Mouse (Mus musculus) midbrain, embryonic 12.5 days (tissue): ENCODE data around the gene Aup1. TPM values are rescaled to one million over a fixed set of nuclear protein-coding genes. Genes with fewer than 3 reads are reported as not detected.

Experiments
- ATAC-seq: fragments of 200-750 bp; cut with Nextera tagmentation; 2 replicates; pipeline ENCODE4 v1.8.0; 2017; ENCODE audit warnings: low read depth, moderate TSS enrichment, moderate library complexity; ENCODE audit not compliant: low FRiP score
- H3K27ac ChIP-seq: fragments of 300-500 bp; sonication (generic); replicated peaks from 2 replicates; pipeline ENCODE4 v1.5.1; 2016; ENCODE audit warnings: mild to moderate bottlenecking
- H3K27me3 ChIP-seq: fragments of 300-500 bp; sonication (generic); 2 replicates; pipeline ENCODE4 v1.6.1; 2016; ENCODE audit warnings: mild to moderate bottlenecking
- H3K36me3 ChIP-seq: fragments of 300-500 bp; sonication (generic); 2 replicates; pipeline ENCODE4 v1.6.1; 2016
- H3K4me1 ChIP-seq: fragments of 300-500 bp; sonication (generic); 2 replicates; pipeline ENCODE4 v1.6.1; 2016
- H3K4me2 ChIP-seq: fragments of 300-500 bp; sonication (generic); replicated peaks from 2 replicates; pipeline ENCODE4 v1.6.1; 2016; ENCODE audit warnings: mild to moderate bottlenecking, moderate library complexity
- H3K4me3 ChIP-seq: fragments of 300-500 bp; sonication (generic); 2 replicates; pipeline ENCODE4 v1.5.1; 2016; ENCODE audit warnings: mild to moderate bottlenecking
- H3K9ac ChIP-seq: fragments of 300-500 bp; sonication (generic); replicated peaks from 2 replicates; pipeline ENCODE4 v1.6.1; 2016; ENCODE audit warnings: mild to moderate bottlenecking, moderate library complexity
- H3K9me3 ChIP-seq: fragments of 300-500 bp; sonication (generic); 2 replicates; pipeline ENCODE4 v1.6.1; 2016; ENCODE audit warnings: mild to moderate bottlenecking
- WGBS: fragments of 180-500 bp; shearing (Covaris S2); methylation state at CpG from one replicate; pipeline ENCODE4 v1.1.7; 2016; 5-methylcytosine and 5-hydroxymethylcytosine counted together
- polyA plus RNA-seq: library from polyadenylated mRNA; unstranded; fragments of >200 nt; fragmentation: Nextera tagmentation; extraction: Ambion mirVana; gene quantifications from 2 replicates; pipeline ENCODE4 v1.2.1, GENCODE M21; 2016

Aup1 gene
- 150 and 159 TPM in 2 replicates for polyA plus RNA-seq

DNA sequence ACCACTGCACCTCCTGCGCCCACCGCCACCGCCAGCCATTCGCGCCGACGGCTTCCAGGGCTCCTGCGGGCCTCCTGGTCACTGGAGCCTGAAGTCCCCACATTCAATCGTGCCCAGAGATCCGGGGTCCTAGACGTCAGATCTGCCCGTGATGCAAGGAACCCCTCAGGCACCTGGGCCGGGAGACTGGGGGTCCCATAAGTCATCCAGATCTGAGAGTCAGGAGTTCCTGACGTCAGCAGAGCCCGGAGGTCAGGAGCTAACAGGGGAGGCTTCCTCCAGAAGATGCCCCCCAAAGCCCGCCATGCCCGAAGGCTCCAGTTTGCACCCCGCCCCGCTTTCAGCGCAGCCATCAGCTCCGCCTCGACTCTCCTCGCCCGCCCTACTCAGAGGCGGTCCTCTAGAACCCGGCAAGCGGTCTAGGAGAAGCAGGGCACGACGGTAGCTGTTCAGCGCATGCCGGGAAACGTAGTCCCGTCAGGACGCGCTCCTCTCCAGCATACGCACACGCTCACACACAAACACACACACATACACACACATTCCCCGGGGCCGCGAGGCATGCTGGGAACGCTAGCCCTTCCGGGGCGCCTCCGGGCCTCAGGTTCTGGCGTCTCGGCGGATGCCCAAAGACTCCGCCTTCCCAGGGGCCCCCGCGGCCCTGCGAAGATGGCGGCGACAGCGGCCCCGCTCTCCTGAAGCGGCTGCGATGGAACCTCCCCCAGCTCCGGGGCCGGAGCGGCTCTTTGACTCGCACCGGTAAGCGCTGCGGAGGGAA lies at the start of gene Aup1:
TSS of gene Aup1 (plus strand) at position 448 of the 778 bp plus-strand sequence.
- Histone ChIP-seq H3K36me3 (peaks cover 34% of the 10 kb centered on the region), H3K9me3 (no peaks in the 10 kb centered on the region), H3K9ac (peak within 1 kb of the TSS; percentile 77), H3K4me3 (peak within 1 kb of the TSS; percentile 65), H3K27ac (peak within 1 kb of the TSS; percentile 83), H3K4me1 (peaks cover 26% of the 10 kb centered on the region), H3K4me2 (peak within 1 kb of the TSS; percentile 92), H3K27me3 (peaks cover 1% of the 10 kb centered on the region; the same call in 1 of the 2 replicates)
- WGBS, result 1% methylated on average over 64 of the region's 64 CpGs
- ATAC-seq, result peak; percentile 98

DNA sequence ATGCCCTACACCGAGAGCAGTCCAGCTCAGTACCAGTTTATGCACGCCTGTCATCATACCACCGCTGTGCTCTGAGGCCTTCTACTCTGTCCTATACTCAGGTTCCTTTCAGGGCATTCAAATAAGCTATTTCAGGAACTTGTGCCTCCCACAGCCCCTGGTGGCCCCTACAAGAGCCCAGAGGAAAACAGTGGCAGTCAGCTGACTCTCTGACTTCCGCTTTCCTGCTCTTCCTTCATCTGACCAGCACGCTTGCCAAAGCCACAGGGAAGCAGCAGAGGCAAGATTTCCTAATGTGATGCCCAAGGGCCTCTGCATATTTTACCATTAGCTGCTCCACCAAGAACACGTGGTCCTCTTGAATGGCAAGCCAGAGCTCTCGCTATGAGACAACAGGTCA lies 49.4 kb upstream of the Aup1 start:
- H3K9me3 ChIP-seq, result no peaks in the 10 kb centered on the region
- no peaks in the 10 kb centered on the region for H3K36me3 ChIP-seq
- no peak overlapping the region for H3K4me3 ChIP-seq
- no peak overlapping the region for H3K27ac ChIP-seq
- 66% methylated on average over 7 of the region's 7 CpGs for WGBS
- H3K9ac ChIP-seq, result no peak overlapping the region
- no peak for ATAC-seq
- H3K4me2 ChIP-seq, result no peak overlapping the region
- H3K27me3 ChIP-seq, result no peaks in the 10 kb centered on the region
- H3K4me1 ChIP-seq, result no peaks in the 10 kb centered on the region

DNA sequence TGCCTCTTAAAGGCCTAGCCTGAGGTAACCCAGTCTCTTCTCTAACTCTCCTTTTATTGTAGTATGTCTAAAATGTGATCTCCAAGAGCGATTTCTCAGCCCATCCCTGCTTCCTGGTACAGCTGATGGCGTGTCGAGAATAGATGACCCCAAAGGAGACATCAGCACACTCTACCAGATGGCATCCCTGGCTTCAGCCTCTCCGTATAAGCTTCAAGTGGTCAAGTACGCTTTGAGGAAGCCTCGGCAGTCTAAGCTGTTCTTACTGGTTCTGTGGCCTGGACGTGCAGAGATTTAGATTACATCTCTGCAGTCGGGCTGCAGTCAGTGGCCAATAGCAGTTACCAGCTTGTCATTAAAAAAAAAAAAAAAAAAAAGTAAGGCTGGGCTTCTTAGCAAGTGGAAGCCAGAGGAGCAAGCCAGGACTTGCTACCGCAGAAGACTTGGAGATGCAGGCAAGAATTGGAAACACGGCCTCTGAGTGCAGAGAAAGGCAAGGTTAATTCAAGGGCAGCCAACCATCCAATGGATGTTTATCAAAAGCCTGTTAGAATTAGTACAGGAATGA lies 48.8 kb upstream of the Aup1 start:
- no peaks in the 10 kb centered on the region for H3K9me3 ChIP-seq
- H3K9ac ChIP-seq, result no peak overlapping the region
- H3K4me1 ChIP-seq, result no peaks in the 10 kb centered on the region
- H3K27me3 ChIP-seq, result no peaks in the 10 kb centered on the region
- no peaks in the 10 kb centered on the region for H3K36me3 ChIP-seq
- 87% methylated on average over 10 of the region's 10 CpGs for WGBS
- H3K4me2 ChIP-seq, result no peak overlapping the region
- H3K4me3 ChIP-seq, result no peak overlapping the region
- no peak overlapping the region for H3K27ac ChIP-seq
- no peak for ATAC-seq

DNA sequence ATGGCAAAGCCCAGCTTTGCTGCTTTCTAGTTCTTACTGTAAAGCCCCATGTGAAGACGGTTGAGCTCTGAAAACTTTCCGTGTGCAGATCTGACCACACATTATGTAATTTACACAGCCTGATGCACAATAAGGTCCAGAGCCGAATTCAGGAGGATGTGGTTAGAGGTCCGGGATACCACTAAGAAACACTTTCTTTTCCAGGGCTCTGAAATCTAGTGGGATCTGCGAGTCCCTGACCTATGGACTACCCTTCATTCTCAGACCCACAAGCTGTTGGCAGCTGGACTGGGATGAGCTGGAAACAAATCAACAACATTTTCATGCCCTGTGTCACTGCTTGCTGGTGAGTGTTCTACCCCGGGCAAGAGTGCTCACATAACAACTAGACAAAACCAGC lies 48.2 kb upstream of the Aup1 start:
- no peak overlapping the region for H3K4me3 ChIP-seq
- no peaks in the 10 kb centered on the region for H3K4me1 ChIP-seq
- 90% methylated on average over 6 of the region's 6 CpGs for WGBS
- ATAC-seq, result no peak
- H3K9ac ChIP-seq, result no peak overlapping the region
- no peaks in the 10 kb centered on the region for H3K27me3 ChIP-seq
- no peak overlapping the region for H3K27ac ChIP-seq
- H3K4me2 ChIP-seq, result no peak overlapping the region
- no peaks in the 10 kb centered on the region for H3K9me3 ChIP-seq
- H3K36me3 ChIP-seq, result no peaks in the 10 kb centered on the region

DNA sequence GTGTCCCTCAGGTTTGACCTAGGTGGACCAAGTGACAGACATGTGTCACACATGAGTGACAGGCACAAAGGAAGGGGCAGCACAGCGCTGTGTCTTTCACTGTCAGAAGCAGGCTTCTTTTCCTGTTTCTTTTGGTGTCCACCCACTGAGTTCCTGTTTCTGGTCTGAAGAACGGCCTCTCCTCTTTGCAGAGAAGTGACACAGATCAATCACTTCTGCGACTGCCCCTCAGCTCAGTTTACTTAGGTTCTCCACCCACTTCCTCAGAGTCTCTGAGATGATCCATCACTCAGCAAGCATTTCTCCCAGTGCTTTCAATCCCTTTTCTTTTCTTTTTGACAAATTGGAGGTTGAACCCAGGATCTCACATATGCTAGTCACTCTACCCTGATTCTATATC lies 45.7 kb upstream of the Aup1 start:
- no peak for ATAC-seq
- WGBS, result 83% methylated on average over 3 of the region's 3 CpGs

DNA sequence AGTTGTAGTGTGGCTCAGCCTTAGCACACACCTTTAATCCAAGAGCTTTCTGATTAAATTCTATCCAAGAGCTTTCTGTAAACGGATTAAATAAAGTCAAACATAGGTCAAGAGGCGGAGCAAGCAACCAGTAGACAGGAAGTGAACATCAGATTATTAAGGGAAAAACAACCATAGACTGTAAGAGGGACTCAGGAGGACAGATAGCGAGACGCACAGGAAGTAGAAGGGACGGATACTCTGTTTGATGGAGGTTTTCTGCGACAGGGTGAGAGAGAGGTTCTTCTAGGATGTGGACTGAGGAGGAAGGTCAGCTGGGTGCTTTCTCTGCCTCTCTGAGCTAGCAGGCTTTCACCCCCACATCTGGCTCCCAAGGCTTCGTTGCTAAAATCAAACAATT lies 44.3 kb upstream of the Aup1 start:
- no peaks in the 10 kb centered on the region for H3K4me1 ChIP-seq
- WGBS, result 70% methylated on average over 7 of the region's 7 CpGs
- H3K4me2 ChIP-seq, result no peak overlapping the region
- no peaks in the 10 kb centered on the region for H3K27me3 ChIP-seq
- H3K9ac ChIP-seq, result no peak overlapping the region
- no peak overlapping the region for H3K27ac ChIP-seq
- H3K4me3 ChIP-seq, result no peak overlapping the region
- no peaks in the 10 kb centered on the region for H3K36me3 ChIP-seq
- no peak for ATAC-seq
- H3K9me3 ChIP-seq, result no peaks in the 10 kb centered on the region

More for the DNA sequence above, 45.7 kb upstream of the Aup1 start:
- H3K4me1 ChIP-seq, result no peaks in the 10 kb centered on the region
- H3K9ac ChIP-seq, result no peak overlapping the region
- no peak overlapping the region for H3K27ac ChIP-seq
- H3K9me3 ChIP-seq, result no peaks in the 10 kb centered on the region
- H3K36me3 ChIP-seq, result no peaks in the 10 kb centered on the region
- H3K27me3 ChIP-seq, result no peaks in the 10 kb centered on the region
- H3K4me3 ChIP-seq, result no peak overlapping the region
- H3K4me2 ChIP-seq, result no peak overlapping the region

DNA sequence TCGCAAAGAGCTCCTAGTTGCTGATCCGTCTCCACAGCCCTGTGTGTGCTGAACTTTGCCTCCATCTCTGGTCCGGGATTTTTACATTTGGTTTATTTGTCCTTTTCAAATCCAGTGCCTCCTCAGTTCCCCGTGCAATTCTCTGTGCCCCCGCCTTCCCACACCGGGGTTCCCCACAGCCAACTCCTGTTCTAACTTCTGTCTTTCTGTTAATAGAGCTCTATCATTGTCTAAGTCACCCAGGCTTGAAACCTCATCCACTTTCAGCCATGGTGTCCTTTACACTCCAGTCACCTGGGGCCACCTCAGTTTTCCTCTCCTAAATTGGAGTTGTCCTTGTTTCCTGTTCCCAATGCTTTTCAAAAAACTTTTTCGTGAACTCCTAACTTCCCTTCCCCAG lies 43.1 kb upstream of the Aup1 start:
- no peaks in the 10 kb centered on the region for H3K27me3 ChIP-seq
- 86% methylated on average over 7 of the region's 7 CpGs for WGBS
- no peak overlapping the region for H3K27ac ChIP-seq
- H3K36me3 ChIP-seq, result no peaks in the 10 kb centered on the region
- H3K9ac ChIP-seq, result no peak overlapping the region
- no peak for ATAC-seq
- H3K9me3 ChIP-seq, result no peaks in the 10 kb centered on the region
- no peaks in the 10 kb centered on the region for H3K4me1 ChIP-seq
- H3K4me2 ChIP-seq, result no peak overlapping the region
- H3K4me3 ChIP-seq, result no peak overlapping the region

DNA sequence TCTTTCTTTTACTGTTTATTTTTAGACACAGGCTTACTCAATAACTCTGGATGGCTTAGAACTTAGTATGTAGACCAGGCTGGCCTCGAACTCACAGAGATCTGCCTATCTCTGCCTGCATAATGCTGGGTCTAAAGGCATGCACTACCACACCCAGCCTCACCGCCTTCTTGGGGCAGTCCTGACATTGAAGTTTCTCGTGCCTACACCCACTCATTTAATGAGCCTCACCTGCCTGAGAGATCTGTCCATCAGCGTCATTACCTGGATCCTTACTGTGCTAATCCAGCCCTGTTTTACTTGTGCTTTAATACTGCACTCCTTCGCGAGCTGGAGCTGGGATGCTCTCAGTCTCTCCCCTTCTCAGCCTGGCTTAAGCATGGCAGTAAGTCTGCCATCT lies 42.6 kb upstream of the Aup1 start:
- no peak overlapping the region for H3K9ac ChIP-seq
- no peaks in the 10 kb centered on the region for H3K36me3 ChIP-seq
- WGBS, result 71% methylated on average over 6 of the region's 6 CpGs
- no peak overlapping the region for H3K4me2 ChIP-seq
- ATAC-seq, result no peak
- no peaks in the 10 kb centered on the region for H3K27me3 ChIP-seq
- H3K4me1 ChIP-seq, result no peaks in the 10 kb centered on the region
- no peak overlapping the region for H3K4me3 ChIP-seq
- no peaks in the 10 kb centered on the region for H3K9me3 ChIP-seq
- H3K27ac ChIP-seq, result no peak overlapping the region

DNA sequence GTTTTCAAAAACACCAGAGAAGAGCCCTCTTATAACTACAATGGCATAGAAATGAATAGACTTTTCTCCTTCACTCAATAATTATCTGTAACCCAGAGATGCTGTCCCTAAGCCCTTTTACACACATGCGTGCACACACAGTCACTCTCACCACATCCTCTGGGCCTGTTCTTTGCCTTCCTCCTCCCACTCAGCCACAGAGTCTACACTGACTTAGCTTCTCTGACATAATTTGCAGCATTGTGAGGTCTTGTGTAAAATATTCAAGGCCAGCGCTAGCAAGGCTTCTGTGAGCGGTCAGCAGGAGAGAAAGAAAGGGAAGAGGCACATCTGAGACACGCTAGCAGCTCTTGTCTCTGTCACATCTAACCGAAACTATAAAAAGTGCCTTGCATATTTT lies 40.9 kb upstream of the Aup1 start:
- Histone ChIP-seq H3K27me3 (no peaks in the 10 kb centered on the region), H3K4me3 (no peak overlapping the region), H3K9me3 (no peaks in the 10 kb centered on the region), H3K27ac (no peak overlapping the region), H3K4me2 (no peak overlapping the region), H3K4me1 (no peaks in the 10 kb centered on the region), H3K36me3 (no peaks in the 10 kb centered on the region), H3K9ac (no peak overlapping the region)
- 77% methylated on average over 5 of the region's 5 CpGs for WGBS
- ATAC-seq, result no peak

DNA sequence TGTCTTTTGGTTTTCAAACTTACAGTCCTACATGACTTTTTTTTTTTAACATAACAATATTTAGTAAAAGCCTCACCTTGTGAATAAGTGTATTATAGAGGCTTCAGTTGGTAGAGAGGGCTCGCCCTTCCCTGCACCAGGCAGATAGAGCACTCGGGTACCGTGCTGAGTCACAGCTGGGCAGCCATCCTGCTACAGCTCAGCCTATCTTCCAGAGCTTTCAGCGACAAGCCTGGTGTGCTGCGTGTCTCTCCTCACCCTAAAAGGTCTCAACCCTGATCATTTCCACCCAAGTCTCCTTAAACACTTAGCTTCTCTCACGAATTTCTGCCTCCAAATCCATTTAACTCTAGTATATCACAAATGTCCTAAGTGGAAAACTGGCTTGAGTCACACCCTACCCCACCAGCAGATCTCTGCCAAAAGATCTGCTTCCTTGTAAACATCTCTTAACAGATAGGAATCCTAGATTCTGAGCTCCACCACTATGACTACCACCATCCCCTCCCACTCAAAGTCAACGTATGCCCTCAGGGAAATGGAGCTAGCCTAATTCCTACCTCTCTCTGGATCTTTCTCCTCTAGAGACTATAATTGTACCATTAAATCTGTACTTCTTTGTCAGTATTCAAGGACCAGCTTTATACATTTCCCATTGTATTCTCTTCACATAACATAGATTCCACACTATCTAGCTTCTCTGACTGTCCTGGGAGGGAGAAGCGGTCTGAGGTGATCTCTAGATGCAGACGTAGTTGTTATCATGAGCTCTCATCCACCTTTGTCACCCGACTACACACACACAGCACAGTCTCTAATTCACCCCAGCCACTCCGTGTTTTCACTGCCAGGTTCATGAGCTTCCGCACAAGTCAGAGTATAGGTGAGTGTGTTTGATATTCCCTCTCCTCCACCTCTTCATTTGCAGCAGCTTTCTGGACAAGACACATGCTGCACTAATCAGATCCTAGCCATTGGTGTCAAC lies 39.5 kb upstream of the Aup1 start:
- H3K4me1 ChIP-seq, result no peaks in the 10 kb centered on the region
- WGBS, result 78% methylated on average over 12 of the region's 12 CpGs
- no peak for ATAC-seq
- no peak overlapping the region for H3K4me3 ChIP-seq
- H3K27me3 ChIP-seq, result no peaks in the 10 kb centered on the region
- no peaks in the 10 kb centered on the region for H3K9me3 ChIP-seq
- H3K27ac ChIP-seq, result no peak overlapping the region
- H3K9ac ChIP-seq, result no peak overlapping the region
- H3K4me2 ChIP-seq, result no peak overlapping the region
- no peaks in the 10 kb centered on the region for H3K36me3 ChIP-seq

DNA sequence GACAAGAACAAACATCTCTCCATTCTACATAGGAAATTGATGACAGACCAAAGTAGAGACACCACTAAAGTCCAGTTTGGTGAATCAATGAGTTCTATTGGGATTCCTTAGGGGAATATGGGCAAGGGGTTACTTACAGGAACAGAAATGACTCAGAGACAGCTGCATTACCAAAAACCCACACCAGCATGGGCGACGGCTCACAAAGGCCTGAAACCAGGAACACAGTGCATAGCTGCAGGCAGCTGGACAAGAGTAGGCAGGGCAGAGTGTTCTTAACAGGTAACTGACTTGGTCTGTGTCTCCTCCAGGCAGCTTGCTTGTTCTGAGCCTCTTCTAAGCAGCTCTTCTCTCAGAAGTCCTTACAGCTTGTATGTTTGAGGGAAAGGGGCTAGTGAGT lies 38.6 kb upstream of the Aup1 start:
- no peak overlapping the region for H3K4me2 ChIP-seq
- no peak overlapping the region for H3K9ac ChIP-seq
- no peak for ATAC-seq
- H3K27ac ChIP-seq, result no peak overlapping the region
- WGBS, result 88% methylated on average over 2 of the region's 2 CpGs
- H3K27me3 ChIP-seq, result no peaks in the 10 kb centered on the region
- no peaks in the 10 kb centered on the region for H3K9me3 ChIP-seq
- no peaks in the 10 kb centered on the region for H3K4me1 ChIP-seq
- H3K4me3 ChIP-seq, result no peak overlapping the region
- no peaks in the 10 kb centered on the region for H3K36me3 ChIP-seq

DNA sequence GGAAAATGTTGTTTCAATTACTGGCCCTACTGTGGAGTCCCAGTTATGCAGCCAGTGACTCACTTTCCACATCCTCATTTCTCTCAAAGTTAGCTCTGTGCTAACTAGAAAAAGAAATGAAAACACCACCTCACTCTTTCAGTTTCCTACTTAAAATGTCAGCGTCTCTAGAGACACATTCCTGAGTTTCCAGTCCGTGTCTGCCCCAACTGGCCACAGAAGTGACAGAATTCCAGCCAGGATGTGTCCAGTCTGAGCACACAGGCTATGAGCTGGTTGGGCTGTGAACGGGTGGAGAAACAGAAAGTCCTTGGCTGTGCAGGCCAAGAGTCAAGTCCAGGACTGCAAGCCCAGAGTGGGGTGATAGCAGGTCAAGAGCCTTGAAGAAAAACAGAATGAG lies 37.1 kb upstream of the Aup1 start:
- H3K4me3 ChIP-seq, result no peak overlapping the region
- H3K9ac ChIP-seq, result no peak overlapping the region
- H3K27ac ChIP-seq, result no peak overlapping the region
- no peaks in the 10 kb centered on the region for H3K36me3 ChIP-seq
- no peaks in the 10 kb centered on the region for H3K4me1 ChIP-seq
- H3K9me3 ChIP-seq, result no peaks in the 10 kb centered on the region
- WGBS, result 72% methylated on average over 3 of the region's 3 CpGs
- no peaks in the 10 kb centered on the region for H3K27me3 ChIP-seq
- ATAC-seq, result no peak
- H3K4me2 ChIP-seq, result no peak overlapping the region
